Mouse (Mus musculus) lung, embryonic 14.5 days (tissue): ENCODE data around the gene Olfr789. TPM values are rescaled to one million over a fixed set of nuclear protein-coding genes. Genes with fewer than 3 reads are reported as not detected.

Experiments used
- ATAC-seq: fragments of 200-750 bp; cut with Nextera tagmentation; 2 replicates; pipeline ENCODE4 v1.8.0; 2017; ENCODE audit warnings: mild to moderate bottlenecking, moderate TSS enrichment, moderate library complexity; ENCODE audit not compliant: insufficient read depth
- DNase-seq: peaks from one replicate; pipeline ENCODE4 v3.0.0-alpha.2; 2015
- H3K27ac ChIP-seq: fragments of 300-500 bp; sonication (generic); 2 replicates; pipeline ENCODE4 v1.5.1; 2014; ENCODE audit warnings: low read depth, mild to moderate bottlenecking, moderate library complexity
- H3K27me3 ChIP-seq: fragments of 300-500 bp; sonication (generic); 2 replicates; pipeline ENCODE4 v1.6.1; 2014; ENCODE audit warnings: low read length, control low read depth; ENCODE audit not compliant: insufficient read depth
- H3K36me3 ChIP-seq: fragments of 300-500 bp; sonication (generic); 2 replicates; pipeline ENCODE4 v1.6.1; 2014; ENCODE audit warnings: control low read depth; ENCODE audit not compliant: insufficient read depth
- H3K4me1 ChIP-seq: fragments of 300-500 bp; sonication (generic); 2 replicates; pipeline ENCODE4 v1.6.1; 2014; ENCODE audit warnings: antibody characterized with exemption, control low read depth; ENCODE audit not compliant: insufficient read depth
- H3K4me2 ChIP-seq: fragments of 300-500 bp; sonication (generic); 2 replicates; pipeline ENCODE4 v1.6.1; 2014; ENCODE audit warnings: mild to moderate bottlenecking
- H3K4me3 ChIP-seq: fragments of 300-500 bp; sonication (generic); 2 replicates; pipeline ENCODE4 v1.5.1; 2014; ENCODE audit warnings: low read depth, low read length
- H3K9ac ChIP-seq: fragments of 300-500 bp; sonication (generic); 2 replicates; pipeline ENCODE4 v1.6.1; 2014
- H3K9me3 ChIP-seq: fragments of 300-500 bp; sonication (generic); 2 replicates; pipeline ENCODE4 v1.6.1; 2016; ENCODE audit warnings: low read depth, low read length, control low read depth
- CTCF ChIP-seq: IDR thresholded peaks from 2 replicates; pipeline ENCODE4 v1.5.1; 2016; ENCODE audit warnings: antibody characterized with exemption, low read depth
- WGBS: fragments of 180-500 bp; shearing (Covaris S2); extraction: QIAGEN DNeasy Blood & Tissue Kit; methylation state at CpG from one replicate; pipeline ENCODE4 v1.1.7; 2014; 5-methylcytosine and 5-hydroxymethylcytosine counted together
- polyA plus RNA-seq: library from polyadenylated mRNA; unstranded; fragments of >200 nt; fragmentation: Nextera tagmentation; extraction: Ambion mirVana; gene quantifications from 2 replicates; pipeline ENCODE4 v1.2.1, GENCODE M21; 2014

Gene Olfr789
- polyA plus RNA-seq = not detected in 2 replicates

DNA sequence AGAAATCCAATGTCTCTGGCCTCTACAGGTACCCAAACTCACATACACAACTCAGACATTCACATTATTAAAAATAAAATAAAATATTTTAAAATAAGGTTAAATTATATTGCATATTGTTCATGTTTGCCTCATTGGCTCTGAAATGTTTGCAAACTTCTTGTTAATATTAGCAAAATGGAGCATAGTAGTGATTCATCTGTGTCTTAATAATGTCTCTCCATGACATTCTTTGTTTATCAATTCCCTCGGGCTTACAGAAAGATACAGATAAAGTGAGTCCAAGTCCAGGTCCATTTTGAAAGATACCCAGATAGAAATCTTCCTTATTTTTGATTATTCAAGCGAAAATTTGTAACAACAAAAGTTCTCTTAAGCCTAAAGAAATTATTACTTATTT is at the start of gene Olfr789:
TSS of gene Olfr789 (plus strand) at position 301 of the 400 bp plus-strand sequence.
- Histone ChIP-seq H3K4me1 (no peaks in the 10 kb centered on the region), H3K9ac (no peak within 1 kb of the TSS), H3K36me3 (no peaks in the 10 kb centered on the region), H3K27me3 (no peaks in the 10 kb centered on the region), H3K9me3 (no peaks in the 10 kb centered on the region), H3K4me3 (no peak within 1 kb of the TSS), H3K4me2 (no peak within 1 kb of the TSS), H3K27ac (no peak within 1 kb of the TSS)
- WGBS = 30% methylated on average over 2 of the region's 2 CpGs
- ATAC-seq (no peak), DNase-seq (no peak)
- TF ChIP-seq CTCF = no peak

DNA sequence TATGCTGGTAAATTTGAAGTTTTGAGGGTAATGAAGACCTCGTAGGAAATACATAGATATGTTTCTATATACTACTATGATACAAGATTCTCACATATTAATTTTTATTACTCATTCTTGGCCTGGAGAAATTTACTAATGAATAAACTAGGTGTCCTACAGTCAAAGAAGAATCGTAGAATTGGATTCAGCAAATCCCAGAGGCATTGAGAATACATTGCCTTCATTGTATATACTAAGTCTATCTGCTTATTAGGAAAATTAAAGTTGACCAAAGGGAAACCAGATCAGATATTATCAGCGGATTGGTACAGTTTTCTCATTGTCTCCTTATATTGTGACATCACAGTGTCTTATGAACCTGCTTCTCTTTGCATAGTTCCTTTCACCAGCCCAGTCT is 23.0 kb upstream of the Olfr789 start, which contains the start of gene Olfr787:
TSS of gene Olfr787 (plus strand) at position 301 of the 400 bp plus-strand sequence.
- H3K4me1 ChIP-seq = no peaks in the 10 kb centered on the region
- WGBS = 79% methylated on average over 3 of the region's 3 CpGs

DNA sequence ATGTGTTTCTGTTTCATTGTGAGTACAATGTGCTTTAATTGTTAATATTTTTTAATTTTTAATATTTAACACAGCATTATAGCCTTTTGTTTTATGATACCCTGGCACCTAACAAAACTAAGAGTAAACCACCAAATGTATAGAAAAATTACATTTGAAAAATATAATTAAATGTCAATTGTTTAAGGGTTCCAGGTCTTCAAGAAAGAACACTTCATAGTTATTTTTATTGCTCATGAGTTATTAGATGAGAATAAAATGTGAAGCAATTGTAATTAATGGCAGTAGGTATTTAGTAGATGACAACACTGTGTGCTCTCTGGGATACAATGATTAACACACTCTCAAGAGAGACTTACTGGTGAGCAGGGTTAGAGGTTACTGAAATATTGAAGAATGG is 13.9 kb upstream of the Olfr789 start, which contains the start of gene Olfr788:
TSS of gene Olfr788 (plus strand) at position 301 of the 400 bp plus-strand sequence.
- ATAC-seq = no peak
- H3K4me3 ChIP-seq = no peak within 1 kb of the TSS
- no peak within 1 kb of the TSS for H3K27ac ChIP-seq
- TF ChIP-seq CTCF = no peak
- no peak within 1 kb of the TSS for H3K9ac ChIP-seq
- no peaks in the 10 kb centered on the region for H3K27me3 ChIP-seq
- H3K4me1 ChIP-seq = no peaks in the 10 kb centered on the region
- no peak within 1 kb of the TSS for H3K4me2 ChIP-seq
- H3K36me3 ChIP-seq = no peaks in the 10 kb centered on the region
- no peaks in the 10 kb centered on the region for H3K9me3 ChIP-seq
- no peak for DNase-seq

More for the DNA sequence above, 23.0 kb upstream of the Olfr789 start, which contains the start of gene Olfr787:
- Histone ChIP-seq H3K36me3 (no peaks in the 10 kb centered on the region), H3K9ac (no peak within 1 kb of the TSS), H3K9me3 (no peaks in the 10 kb centered on the region), H3K27ac (no peak within 1 kb of the TSS), H3K4me3 (no peak within 1 kb of the TSS), H3K4me2 (no peak within 1 kb of the TSS), H3K27me3 (no peaks in the 10 kb centered on the region)
- ATAC-seq (no peak), DNase-seq (no peak)
- TF ChIP-seq CTCF = no peak

DNA sequence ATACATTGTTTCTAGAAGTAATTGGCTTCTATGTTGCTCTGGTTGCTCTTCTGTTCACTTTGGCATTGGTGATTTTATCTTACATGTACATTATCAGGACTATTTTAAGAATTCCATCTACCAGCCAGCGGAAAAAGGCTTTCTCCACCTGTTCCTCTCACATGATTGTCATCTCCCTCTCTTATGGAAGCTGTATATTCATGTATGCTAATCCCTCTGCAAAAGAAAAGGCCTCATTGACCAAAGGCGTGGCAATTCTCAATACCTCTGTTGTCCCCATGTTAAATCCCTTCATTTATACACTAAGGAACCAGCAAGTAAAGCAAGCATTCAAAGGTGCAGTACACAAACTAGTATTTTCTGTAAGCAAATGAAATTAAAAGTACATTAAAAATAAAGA is 11.3 kb upstream of the Olfr789 start:
- no peak for TF ChIP-seq CTCF
- Histone ChIP-seq H3K4me1 (no peaks in the 10 kb centered on the region), H3K27ac (no peak overlapping the region), H3K4me3 (no peak overlapping the region), H3K4me2 (no peak overlapping the region), H3K36me3 (no peaks in the 10 kb centered on the region), H3K9ac (no peak overlapping the region), H3K9me3 (no peaks in the 10 kb centered on the region), H3K27me3 (no peaks in the 10 kb centered on the region)
- 56% methylated on average over 2 of the region's 2 CpGs for WGBS
- no peak for ATAC-seq
- no peak for DNase-seq

DNA sequence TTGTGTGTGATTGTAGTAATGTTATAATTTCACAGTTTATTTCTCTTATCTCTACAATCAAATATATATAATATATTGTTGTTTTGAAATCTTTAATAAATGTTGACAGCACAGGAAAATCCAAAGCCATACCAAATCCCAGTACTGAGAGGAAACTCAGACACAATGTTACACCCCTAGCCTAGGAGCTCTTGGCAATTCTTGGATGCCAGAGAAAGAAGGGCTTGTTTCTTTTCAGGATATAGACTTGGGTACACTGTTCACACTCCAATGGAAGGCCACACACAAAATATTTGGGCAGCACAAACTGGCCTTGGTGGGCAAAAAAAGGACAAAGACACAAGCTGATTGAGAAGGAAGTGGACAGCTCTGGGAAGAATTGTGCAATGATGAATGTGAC is 10.8 kb upstream of the Olfr789 start:
- ATAC-seq (no peak), DNase-seq (no peak)
- H3K4me3 ChIP-seq = no peak overlapping the region
- H3K36me3 ChIP-seq = no peaks in the 10 kb centered on the region
- H3K9ac ChIP-seq = no peak overlapping the region
- no peaks in the 10 kb centered on the region for H3K9me3 ChIP-seq
- no peaks in the 10 kb centered on the region for H3K4me1 ChIP-seq
- no peak overlapping the region for H3K4me2 ChIP-seq
- TF ChIP-seq CTCF = no peak
- no peak overlapping the region for H3K27ac ChIP-seq
- H3K27me3 ChIP-seq = no peaks in the 10 kb centered on the region

DNA sequence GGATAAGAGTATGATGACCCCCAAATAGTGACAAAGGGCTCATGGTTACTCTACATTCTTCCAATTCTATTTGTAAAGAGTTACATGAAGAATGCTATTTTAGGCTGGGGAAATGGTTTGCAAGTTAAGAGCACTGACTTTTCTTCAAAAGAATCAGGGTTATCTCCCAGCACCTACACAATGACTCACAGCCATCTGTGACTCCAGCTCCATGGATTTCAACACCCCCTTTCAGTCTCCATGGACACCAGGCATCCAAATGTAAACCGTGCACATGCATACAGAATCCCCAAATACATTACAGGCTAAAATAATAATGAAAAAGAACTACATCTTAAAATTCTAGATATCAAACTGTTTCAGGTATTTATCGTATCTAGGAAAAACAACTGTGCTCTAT is 5.5 kb downstream of the Olfr789 start:
- Histone ChIP-seq H3K27me3 (no peaks in the 10 kb centered on the region), H3K27ac (no peak overlapping the region), H3K9ac (no peak overlapping the region), H3K9me3 (no peaks in the 10 kb centered on the region), H3K4me2 (no peak overlapping the region), H3K36me3 (no peaks in the 10 kb centered on the region), H3K4me1 (no peaks in the 10 kb centered on the region), H3K4me3 (no peak overlapping the region)
- no peak for TF ChIP-seq CTCF
- ATAC-seq (no peak), DNase-seq (no peak)
- 71% methylated on average over 2 of the region's 2 CpGs for WGBS

DNA sequence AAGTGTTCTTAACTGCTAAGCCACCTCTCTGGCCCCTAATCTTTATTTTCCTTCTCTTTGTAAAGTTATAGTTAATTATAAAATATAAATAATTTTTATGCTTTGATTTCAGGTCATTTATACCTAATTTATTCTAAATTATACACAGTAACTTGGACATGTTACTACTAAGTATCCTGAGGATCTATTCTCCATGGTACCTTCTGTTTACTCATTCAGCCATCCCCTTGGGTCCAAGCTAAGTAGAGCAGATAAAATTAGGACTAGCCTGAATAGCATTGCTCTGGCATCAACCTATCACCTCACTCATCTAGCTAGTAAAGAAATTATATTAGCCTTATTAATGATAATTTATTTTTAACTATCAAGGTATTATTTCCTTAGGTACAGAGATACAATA is 13.6 kb downstream of the Olfr789 start, which contains the start of gene Olfr790:
TSS of gene Olfr790 (plus strand) at position 301 of the 400 bp plus-strand sequence.
- Histone ChIP-seq H3K27me3 (no peaks in the 10 kb centered on the region), H3K9ac (no peak within 1 kb of the TSS), H3K9me3 (no peaks in the 10 kb centered on the region), H3K27ac (no peak within 1 kb of the TSS), H3K4me1 (no peaks in the 10 kb centered on the region), H3K36me3 (no peaks in the 10 kb centered on the region), H3K4me3 (no peak within 1 kb of the TSS), H3K4me2 (no peak within 1 kb of the TSS)
- no peak for TF ChIP-seq CTCF
- ATAC-seq (no peak), DNase-seq (no peak)

DNA sequence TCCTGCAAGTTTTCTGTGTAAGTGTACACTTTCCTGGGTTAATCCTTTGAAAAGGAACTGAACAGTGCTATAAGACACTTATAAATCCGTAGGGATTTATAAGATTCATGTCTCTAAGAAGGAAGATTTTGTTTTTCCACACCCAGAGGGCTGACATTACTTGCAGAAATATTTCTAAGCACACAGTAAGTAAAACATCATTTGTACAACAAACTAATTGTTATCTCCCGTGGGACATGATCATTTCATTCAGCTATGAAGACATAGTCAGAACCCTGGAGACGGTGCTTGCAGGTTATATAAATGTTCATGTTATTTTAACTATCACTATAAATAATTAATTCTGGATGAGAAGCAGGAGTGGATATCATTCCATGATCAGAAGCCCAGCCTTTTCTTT is 36.9 kb downstream of the Olfr789 start, which contains the start of gene Olfr791:
TSS of gene Olfr791 (plus strand) at position 301 of the 400 bp plus-strand sequence.
- Histone ChIP-seq H3K27ac (no peak within 1 kb of the TSS), H3K36me3 (no peaks in the 10 kb centered on the region), H3K9me3 (no peaks in the 10 kb centered on the region), H3K4me2 (no peak within 1 kb of the TSS), H3K4me1 (no peaks in the 10 kb centered on the region), H3K4me3 (no peak within 1 kb of the TSS), H3K9ac (no peak within 1 kb of the TSS), H3K27me3 (no peaks in the 10 kb centered on the region)
- no peak for TF ChIP-seq CTCF
- WGBS = 57% methylated on average over 3 of the region's 3 CpGs
- no peak for DNase-seq
- no peak for ATAC-seq
